Mouse (Mus musculus) intestine, embryonic 14.5 days (tissue): Measurements from ENCODE around the gene Fxyd7. TPM values are rescaled to one million over a fixed set of nuclear protein-coding genes. Genes with fewer than 3 reads are reported as not detected.

Experiments
- ATAC-seq: fragments of 200-750 bp; cut with Nextera tagmentation; replicated peaks from 2 replicates; pipeline ENCODE4 v1.8.0; 2017; ENCODE audit warnings: low read depth, moderate number of reproducible peaks, moderate TSS enrichment, moderate library complexity; ENCODE audit not compliant: low FRiP score, low TSS enrichment
- DNase-seq: peaks from one replicate; pipeline ENCODE4 v3.0.0-alpha.2; 2018; ENCODE audit warnings: low spot score
- H3K27ac ChIP-seq: fragments of 300-500 bp; sonication (generic); 2 replicates; pipeline ENCODE4 v1.5.1; 2014; ENCODE audit warnings: low read depth, mild to moderate bottlenecking, control low read depth
- H3K27me3 ChIP-seq: fragments of 300-500 bp; sonication (generic); replicated peaks from 2 replicates; pipeline ENCODE4 v1.6.1; 2014; ENCODE audit warnings: low read length, control low read depth; ENCODE audit not compliant: control insufficient read depth, insufficient read depth
- H3K36me3 ChIP-seq: fragments of 300-500 bp; sonication (generic); 2 replicates; pipeline ENCODE4 v1.6.1; 2014; ENCODE audit warnings: low read length, control low read depth; ENCODE audit not compliant: control insufficient read depth, insufficient read depth
- H3K4me1 ChIP-seq: fragments of 300-500 bp; sonication (generic); replicated peaks from 2 replicates; pipeline ENCODE4 v1.6.1; 2014; ENCODE audit warnings: low read length, control low read depth, mixed read lengths; ENCODE audit not compliant: control insufficient read depth, insufficient read depth
- H3K4me2 ChIP-seq: fragments of 300-500 bp; sonication (generic); 2 replicates; pipeline ENCODE4 v1.6.1; 2014; ENCODE audit warnings: low read length
- H3K4me3 ChIP-seq: fragments of 300-500 bp; sonication (generic); 2 replicates; pipeline ENCODE4 v1.5.1; 2014; ENCODE audit warnings: low read depth, low read length, control low read depth, mixed read lengths
- H3K9ac ChIP-seq: fragments of 300-500 bp; sonication (generic); 2 replicates; pipeline ENCODE4 v1.6.1; 2014; ENCODE audit warnings: mild to moderate bottlenecking, low read length
- H3K9me3 ChIP-seq: fragments of 300-500 bp; sonication (generic); 2 replicates; pipeline ENCODE4 v1.6.1; 2016; ENCODE audit warnings: low read length, control low read depth; ENCODE audit not compliant: control insufficient read depth
- WGBS: fragments of 180-500 bp; shearing (Covaris S2); extraction: QIAGEN DNeasy Blood & Tissue Kit; methylation state at CpG from one replicate; pipeline ENCODE4 v1.1.7; 2014; 5-methylcytosine and 5-hydroxymethylcytosine counted together
- polyA plus RNA-seq: library from polyadenylated mRNA; unstranded; fragments of >200 nt; fragmentation: Nextera tagmentation; extraction: Ambion mirVana; gene quantifications from 2 replicates; pipeline ENCODE4 v1.2.1, GENCODE M21; 2014

Fxyd7 gene
- polyA plus RNA-seq, result 21.1 and 23.0 TPM in 2 replicates

DNA sequence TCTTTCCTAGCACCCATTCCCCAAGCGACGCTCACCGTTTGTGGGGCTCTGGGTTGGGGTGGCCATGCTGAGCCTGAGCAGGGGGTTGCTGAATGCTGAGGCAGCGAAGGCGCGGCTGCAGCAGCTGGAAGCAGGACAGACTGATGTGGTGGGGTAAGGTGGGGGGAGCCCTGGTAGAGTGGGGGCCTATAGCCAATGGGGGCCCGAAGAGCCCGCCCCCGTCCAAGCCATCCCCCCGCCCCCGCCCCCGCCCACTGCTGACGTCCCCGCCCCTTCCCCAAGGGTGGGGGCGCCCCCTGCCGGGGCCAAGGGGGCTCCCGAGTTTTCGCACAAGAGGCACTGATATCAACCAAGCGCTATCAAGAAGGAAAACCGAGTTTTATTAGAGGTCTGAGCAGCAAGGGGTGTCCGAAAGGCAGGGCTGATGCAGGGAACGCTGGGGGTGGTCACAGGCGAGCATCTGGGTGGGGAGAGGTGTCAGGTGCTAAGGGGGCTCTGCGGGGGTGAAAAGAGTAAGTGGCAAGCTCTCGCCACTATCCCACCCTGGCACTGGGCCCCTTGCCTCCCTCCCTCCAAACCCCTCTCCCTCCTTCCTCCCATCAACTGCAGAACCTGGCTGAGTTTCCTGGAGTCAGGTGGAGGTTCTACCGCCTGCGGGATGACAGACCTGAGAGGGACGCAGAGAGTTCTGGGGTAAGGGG, at the start of gene Fxyd7:
Fxyd7 (minus strand) TSS at position 147 of the 701 bp plus-strand sequence.
- Histone ChIP-seq H3K27me3 (peaks cover 56% of the 10 kb centered on the region), H3K9ac (0 out of 2 replicates have a peak within 1 kb of the TSS, but pooled peaks have one; percentile 8)

DNA sequence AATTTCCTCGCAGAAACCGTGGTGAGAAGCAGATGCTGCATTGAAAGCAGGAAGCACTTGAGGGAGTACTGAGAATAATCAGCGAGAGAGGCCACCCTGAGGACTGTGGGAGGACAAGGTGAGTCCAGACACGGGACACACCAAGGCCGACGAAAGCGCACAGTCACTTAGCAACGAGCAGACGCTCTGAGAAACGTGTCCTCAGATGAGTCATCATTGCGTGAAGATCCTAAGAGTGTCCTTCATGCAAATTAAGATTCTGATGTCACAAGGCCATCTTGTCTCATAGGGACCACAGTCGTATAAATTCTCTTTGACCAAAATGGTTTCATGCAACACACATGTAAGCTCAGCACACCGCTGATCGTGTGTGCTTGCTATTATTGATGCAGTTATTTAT, 49.5 kb upstream of the Fxyd7 start:
- no peaks in the 10 kb centered on the region for H3K9me3 ChIP-seq
- no peak overlapping the region for H3K27ac ChIP-seq
- no peaks in the 10 kb centered on the region for H3K27me3 ChIP-seq
- 77% methylated on average over 14 of the region's 14 CpGs for WGBS
- H3K4me3 ChIP-seq, result no peak overlapping the region
- ATAC-seq (no peak), DNase-seq (no peak)
- H3K4me1 ChIP-seq, result no peaks in the 10 kb centered on the region
- H3K36me3 ChIP-seq, result no peaks in the 10 kb centered on the region
- no peak overlapping the region for H3K9ac ChIP-seq
- H3K4me2 ChIP-seq, result no peak overlapping the region

More for the DNA sequence above, at the start of gene Fxyd7:
- DNase-seq (no peak), ATAC-seq (no peak)
- Histone ChIP-seq H3K36me3 (no peaks in the 10 kb centered on the region), H3K27ac (no peak within 1 kb of the TSS), H3K4me1 (peaks cover 56% of the 10 kb centered on the region), H3K9me3 (no peaks in the 10 kb centered on the region), H3K4me2 (peak within 1 kb of the TSS; percentile 41), H3K4me3 (peak within 1 kb of the TSS; percentile 16; the same call in 1 of the 2 replicates)
- WGBS, result 2% methylated on average over 27 of the region's 28 CpGs

DNA sequence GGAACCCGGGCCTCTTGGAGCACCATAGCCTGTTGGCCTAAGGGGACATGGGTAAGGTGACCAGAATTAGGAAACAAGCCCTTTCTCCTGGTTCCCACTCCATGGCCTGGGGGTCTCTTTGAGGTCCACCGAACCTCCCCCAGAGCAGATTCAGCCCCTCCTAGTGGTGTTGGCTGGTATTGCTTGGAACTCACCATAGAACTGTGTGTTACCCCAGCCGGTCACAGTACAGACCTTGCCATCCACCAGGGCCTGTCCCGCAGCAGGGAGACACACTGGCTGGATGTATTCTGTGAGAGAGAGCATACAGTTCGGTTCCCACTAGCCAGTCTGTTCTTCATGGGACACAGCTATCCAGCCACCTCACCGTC, 48.3 kb upstream of the Fxyd7 start:
- no peaks in the 10 kb centered on the region for H3K4me1 ChIP-seq
- no peak overlapping the region for H3K4me2 ChIP-seq
- H3K36me3 ChIP-seq, result no peaks in the 10 kb centered on the region
- no peak overlapping the region for H3K27ac ChIP-seq
- H3K9me3 ChIP-seq, result no peaks in the 10 kb centered on the region
- DNase-seq (no peak), ATAC-seq (no peak)
- no peaks in the 10 kb centered on the region for H3K27me3 ChIP-seq
- no peak overlapping the region for H3K9ac ChIP-seq
- H3K4me3 ChIP-seq, result no peak overlapping the region
- WGBS, result 90% methylated on average over 6 of the region's 6 CpGs

DNA sequence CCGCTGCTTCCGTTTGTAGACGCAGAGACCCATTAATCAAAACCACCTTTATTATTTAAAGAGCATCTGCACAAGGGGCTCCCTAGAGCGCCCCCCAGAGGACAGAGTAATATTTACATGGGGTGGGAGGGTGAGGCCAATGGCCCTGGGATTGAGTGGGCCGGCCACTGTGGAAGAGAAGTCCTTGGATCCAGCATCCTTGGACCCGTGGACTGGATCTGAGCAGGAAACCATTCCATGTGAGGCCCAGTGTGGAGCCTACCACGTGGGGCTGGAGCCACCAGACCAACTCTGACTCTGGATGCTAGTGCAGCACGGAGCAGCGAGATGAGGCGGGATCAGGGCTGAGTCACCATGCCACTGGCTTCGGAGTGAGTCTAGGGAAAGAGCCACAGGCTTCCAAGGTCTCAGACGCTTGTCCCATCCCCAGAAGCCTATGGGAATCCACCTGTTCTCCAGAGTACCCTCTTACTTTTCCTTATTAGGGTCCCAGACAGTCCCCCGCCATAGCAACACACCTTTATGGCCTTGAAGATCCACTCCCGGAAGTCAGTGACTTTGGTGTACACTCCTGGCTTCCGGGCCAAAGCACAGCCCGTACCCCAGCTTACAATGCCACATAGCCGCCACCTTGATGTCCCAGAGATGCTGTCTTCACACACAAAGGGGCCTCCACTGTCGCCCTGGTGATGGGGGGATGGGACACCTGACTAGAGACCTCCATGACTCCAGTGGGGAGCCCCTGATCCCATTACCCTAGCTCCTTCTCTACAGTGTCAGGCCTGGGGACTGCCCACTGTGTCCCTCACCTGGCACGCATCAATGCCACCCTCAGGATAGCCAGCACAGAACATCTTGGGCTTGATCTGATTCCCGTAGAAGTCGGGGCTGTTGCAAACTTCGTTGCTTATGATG, 47.7 kb upstream of the Fxyd7 start:
- H3K4me3 ChIP-seq, result no peak overlapping the region
- no peak overlapping the region for H3K4me2 ChIP-seq
- no peak overlapping the region for H3K9ac ChIP-seq
- ATAC-seq (no peak), DNase-seq (no peak)
- WGBS, result 78% methylated on average over 22 of the region's 22 CpGs
- no peak overlapping the region for H3K27ac ChIP-seq
- no peaks in the 10 kb centered on the region for H3K9me3 ChIP-seq
- no peaks in the 10 kb centered on the region for H3K36me3 ChIP-seq
- H3K4me1 ChIP-seq, result no peaks in the 10 kb centered on the region
- no peaks in the 10 kb centered on the region for H3K27me3 ChIP-seq

DNA sequence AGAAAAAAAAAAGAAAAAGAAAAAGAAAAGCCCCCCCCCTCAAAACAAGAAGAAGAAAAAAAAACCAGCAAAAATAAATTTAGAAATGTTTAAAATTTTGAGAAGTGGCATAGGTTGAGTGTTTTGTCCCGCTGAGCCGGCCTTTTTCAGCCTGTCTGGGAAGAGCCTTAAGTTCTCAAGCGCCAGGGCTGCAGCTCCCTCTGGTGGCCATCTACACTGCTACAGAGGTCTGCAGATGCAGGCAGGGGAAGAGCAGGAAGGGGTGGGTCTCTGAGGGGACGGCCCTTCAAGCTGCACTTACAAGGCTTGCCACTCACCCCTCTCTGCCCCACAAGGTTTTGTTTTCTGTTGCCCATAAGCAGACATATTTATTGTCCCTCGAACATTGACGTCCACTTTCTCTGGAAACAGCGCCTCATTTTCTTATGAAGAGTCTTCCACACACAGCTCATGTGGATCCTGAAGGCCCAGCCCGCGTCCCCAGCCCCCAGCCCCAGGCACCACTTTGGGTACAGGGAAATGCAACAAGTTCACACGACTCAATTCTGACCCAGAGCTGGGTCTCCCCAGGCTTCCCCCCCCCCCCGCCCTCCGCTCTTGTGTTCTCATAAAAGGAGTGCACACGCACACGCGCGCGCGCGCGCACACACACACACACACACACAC, 46.4 kb upstream of the Fxyd7 start:
- ATAC-seq (peak; percentile 93), DNase-seq (peak; percentile 92)
- Histone ChIP-seq H3K27ac (no peak overlapping the region), H3K9ac (0 out of 2 replicates have a peak overlapping the region, but pooled peaks have one; percentile 1), H3K4me3 (no peak overlapping the region), H3K9me3 (no peaks in the 10 kb centered on the region), H3K4me2 (peak overlapping the region; percentile 41), H3K4me1 (no peaks in the 10 kb centered on the region), H3K27me3 (no peaks in the 10 kb centered on the region), H3K36me3 (no peaks in the 10 kb centered on the region)
- 47% methylated on average over 20 of the region's 20 CpGs for WGBS

DNA sequence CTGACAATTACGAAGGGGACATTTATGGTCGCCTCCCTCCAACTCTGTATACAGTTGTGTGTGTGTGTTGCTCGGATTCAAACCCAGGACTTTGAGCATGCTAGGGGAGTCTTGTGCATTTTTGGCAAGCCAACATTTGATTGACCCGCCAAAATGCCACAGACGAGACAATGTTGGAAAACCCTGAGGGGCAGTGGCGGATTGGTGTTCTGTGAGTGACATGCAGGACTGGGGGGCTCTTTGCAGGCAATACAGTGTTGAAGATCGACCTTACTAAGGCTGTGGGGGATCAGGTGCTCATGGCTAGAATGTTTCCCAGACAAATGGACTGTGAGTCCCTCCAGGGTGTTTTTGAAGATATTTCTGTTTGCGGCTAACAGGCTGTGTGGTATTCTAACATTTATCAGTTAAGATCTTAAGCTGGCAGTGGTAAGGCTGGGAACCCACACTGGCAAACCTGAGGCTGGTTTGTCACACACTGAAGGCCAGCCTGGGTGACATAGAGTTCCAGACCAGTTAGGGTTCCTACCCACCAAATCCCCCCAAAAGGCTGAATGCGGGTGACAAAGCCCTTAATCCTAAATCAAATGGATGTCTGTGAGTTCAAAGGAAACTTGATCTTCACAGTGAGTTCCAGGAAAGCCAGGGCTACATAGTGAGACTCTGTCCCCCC, 45.8 kb upstream of the Fxyd7 start:
- Histone ChIP-seq H3K27ac (no peak overlapping the region), H3K9ac (no peak overlapping the region), H3K4me2 (no peak overlapping the region), H3K36me3 (no peaks in the 10 kb centered on the region), H3K27me3 (no peaks in the 10 kb centered on the region), H3K9me3 (no peaks in the 10 kb centered on the region), H3K4me3 (no peak overlapping the region), H3K4me1 (no peaks in the 10 kb centered on the region)
- 72% methylated on average over 9 of the region's 9 CpGs for WGBS
- ATAC-seq (no peak), DNase-seq (no peak)

DNA sequence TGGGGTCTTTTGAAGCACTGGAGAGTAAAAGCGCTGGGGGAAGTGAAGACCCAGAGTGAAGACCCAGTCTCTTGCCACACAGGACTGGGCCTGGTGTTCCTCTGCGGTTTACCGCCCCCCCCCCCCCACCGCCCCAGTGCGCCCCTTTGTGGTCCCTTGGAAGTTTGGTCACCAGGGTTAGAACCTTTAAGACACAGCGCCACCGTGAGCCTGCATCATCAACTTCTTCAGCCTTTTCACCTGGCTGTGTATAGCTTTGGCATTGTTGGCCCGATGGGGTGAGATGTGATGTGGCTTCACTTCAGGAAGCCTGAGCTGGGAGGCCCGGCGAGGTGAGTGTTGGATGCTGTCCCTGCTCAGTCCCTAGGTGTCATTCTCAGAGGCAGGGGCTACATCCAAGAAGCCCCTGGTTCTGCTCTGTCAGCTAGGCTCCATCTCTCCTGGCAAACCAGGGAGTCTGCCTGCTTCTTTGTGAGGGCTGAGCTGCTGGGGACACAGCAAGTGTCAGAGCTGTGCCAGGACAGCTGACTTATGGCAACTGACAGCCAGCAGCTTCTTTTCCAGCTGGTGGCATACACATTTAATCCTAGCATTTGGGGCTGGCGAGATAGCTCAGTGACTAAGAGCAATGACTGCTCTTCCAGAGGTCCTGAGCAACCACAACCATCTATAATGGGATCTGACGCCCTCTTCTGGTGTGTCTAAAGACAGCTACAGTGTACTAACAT, 43.7 kb upstream of the Fxyd7 start:
- DNase-seq (no peak), ATAC-seq (no peak)
- Histone ChIP-seq H3K4me1 (no peaks in the 10 kb centered on the region), H3K4me3 (no peak overlapping the region), H3K36me3 (no peaks in the 10 kb centered on the region), H3K9me3 (no peaks in the 10 kb centered on the region), H3K9ac (no peak overlapping the region), H3K4me2 (no peak overlapping the region), H3K27me3 (no peaks in the 10 kb centered on the region), H3K27ac (no peak overlapping the region)
- 29% methylated on average over 11 of the region's 12 CpGs for WGBS
